Mouse (Mus musculus) hindbrain, embryonic 12.5 days (tissue): Measurements from ENCODE around the gene Kcna3. TPM values are rescaled to one million over a fixed set of nuclear protein-coding genes. Genes with fewer than 3 reads are reported as not detected.

Source experiments
- ATAC-seq: fragments of 200-750 bp; cut with Nextera tagmentation; 2 replicates; pipeline ENCODE4 v1.8.0; 2017; ENCODE audit warnings: moderate TSS enrichment; ENCODE audit not compliant: low FRiP score
- H3K27ac ChIP-seq: fragments of 300-500 bp; sonication (generic); 2 replicates; pipeline ENCODE4 v1.5.1; 2016; ENCODE audit warnings: mild to moderate bottlenecking
- H3K27me3 ChIP-seq: fragments of 300-500 bp; sonication (generic); 2 replicates; pipeline ENCODE4 v1.6.1; 2016; ENCODE audit warnings: mild to moderate bottlenecking
- H3K36me3 ChIP-seq: fragments of 300-500 bp; sonication (generic); 2 replicates; pipeline ENCODE4 v1.6.1; 2016; ENCODE audit warnings: mild to moderate bottlenecking
- H3K4me1 ChIP-seq: fragments of 300-500 bp; sonication (generic); 2 replicates; pipeline ENCODE4 v1.6.1; 2016
- H3K4me2 ChIP-seq: fragments of 300-500 bp; sonication (generic); replicated peaks from 2 replicates; pipeline ENCODE4 v1.6.1; 2016; ENCODE audit warnings: mild to moderate bottlenecking
- H3K4me3 ChIP-seq: fragments of 300-500 bp; sonication (generic); 2 replicates; pipeline ENCODE4 v1.5.1; 2016; ENCODE audit warnings: mild to moderate bottlenecking
- H3K9ac ChIP-seq: fragments of 300-500 bp; sonication (generic); 2 replicates; pipeline ENCODE4 v1.6.1; 2016; ENCODE audit warnings: mild to moderate bottlenecking, moderate library complexity
- H3K9me3 ChIP-seq: fragments of 300-500 bp; sonication (generic); replicated peaks from 2 replicates; pipeline ENCODE4 v1.6.1; 2016; ENCODE audit warnings: mild to moderate bottlenecking
- WGBS: fragments of 180-500 bp; shearing (Covaris S2); methylation state at CpG from one replicate; pipeline ENCODE4 v1.1.7; 2016; 5-methylcytosine and 5-hydroxymethylcytosine counted together
- polyA plus RNA-seq: library from polyadenylated mRNA; unstranded; fragments of >200 nt; fragmentation: Nextera tagmentation; extraction: Ambion mirVana; gene quantifications from 2 replicates; pipeline ENCODE4 v1.2.1, GENCODE M21; 2016

The Kcna3 gene
- polyA plus RNA-seq, 1 experiment from 2014 or later, result 8.1 TPM

- Histone ChIP-seq H3K9me3 (no peaks in the 10 kb centered on the region), H3K27me3 (no peaks in the 10 kb centered on the region), H3K4me1 (no peaks in the 10 kb centered on the region), H3K4me2 (no peak overlapping the region), H3K36me3 (no peaks in the 10 kb centered on the region), H3K27ac (no peak overlapping the region), H3K4me3 (no peak overlapping the region), H3K9ac (no peak overlapping the region)
- 75% methylated on average over 6 of the region's 6 CpGs for WGBS
- ATAC-seq, result no peak
Observed at GRCm38 (mm10) chr3:107067245-107067644, 31.3 kb downstream of the Kcna3 start.

GRCm38 (mm10) chr3:107073863-107074262 is 37.9 kb downstream of the Kcna3 start:
- Histone ChIP-seq H3K4me1 (no peaks in the 10 kb centered on the region), H3K9ac (no peak overlapping the region), H3K27ac (no peak overlapping the region), H3K9me3 (no peaks in the 10 kb centered on the region), H3K27me3 (no peaks in the 10 kb centered on the region), H3K4me2 (no peak overlapping the region), H3K36me3 (no peaks in the 10 kb centered on the region), H3K4me3 (no peak overlapping the region)
- 68% methylated on average over 2 of the region's 2 CpGs for WGBS
- no peak for ATAC-seq

- H3K9me3 ChIP-seq, result no peaks in the 10 kb centered on the region
- H3K4me2 ChIP-seq, result no peak overlapping the region
- no peaks in the 10 kb centered on the region for H3K27me3 ChIP-seq
- H3K27ac ChIP-seq, result no peak overlapping the region
- no peak overlapping the region for H3K9ac ChIP-seq
- no peak for ATAC-seq
- H3K36me3 ChIP-seq, result no peaks in the 10 kb centered on the region
- no peak overlapping the region for H3K4me3 ChIP-seq
- 95% methylated on average over 1 of the region's 1 CpGs for WGBS
- no peaks in the 10 kb centered on the region for H3K4me1 ChIP-seq
Observed at GRCm38 (mm10) chr3:107075705-107076104, 39.7 kb downstream of the Kcna3 start.

- Histone ChIP-seq H3K9ac (no peak overlapping the region), H3K4me2 (no peak overlapping the region), H3K4me1 (no peaks in the 10 kb centered on the region), H3K27ac (no peak overlapping the region), H3K4me3 (no peak overlapping the region), H3K27me3 (no peaks in the 10 kb centered on the region), H3K9me3 (no peaks in the 10 kb centered on the region), H3K36me3 (no peaks in the 10 kb centered on the region)
- 83% methylated on average over 3 of the region's 3 CpGs for WGBS
- ATAC-seq, result no peak
Observed at GRCm38 (mm10) chr3:107076658-107077057, 40.7 kb downstream of the Kcna3 start.

- Histone ChIP-seq H3K4me2 (no peak overlapping the region), H3K4me1 (no peaks in the 10 kb centered on the region), H3K27me3 (no peaks in the 10 kb centered on the region), H3K9ac (no peak overlapping the region), H3K27ac (no peak overlapping the region), H3K4me3 (no peak overlapping the region), H3K36me3 (no peaks in the 10 kb centered on the region), H3K9me3 (no peaks in the 10 kb centered on the region)
- no peak for ATAC-seq
- 90% methylated on average over 2 of the region's 2 CpGs for WGBS
Observed at GRCm38 (mm10) chr3:107077101-107077500, 41.1 kb downstream of the Kcna3 start.

GRCm38 (mm10) chr3:107080803-107081202 is 44.8 kb downstream of the Kcna3 start:
- Histone ChIP-seq H3K9me3 (no peaks in the 10 kb centered on the region), H3K4me1 (no peaks in the 10 kb centered on the region), H3K9ac (no peak overlapping the region), H3K27me3 (no peaks in the 10 kb centered on the region), H3K36me3 (no peaks in the 10 kb centered on the region), H3K4me3 (no peak overlapping the region), H3K27ac (no peak overlapping the region), H3K4me2 (no peak overlapping the region)
- no peak for ATAC-seq
- 87% methylated on average over 3 of the region's 3 CpGs for WGBS

- H3K36me3 ChIP-seq, result no peaks in the 10 kb centered on the region
- ATAC-seq, result no peak
- no peaks in the 10 kb centered on the region for H3K9me3 ChIP-seq
- H3K27ac ChIP-seq, result no peak overlapping the region
- no peaks in the 10 kb centered on the region for H3K4me1 ChIP-seq
- H3K27me3 ChIP-seq, result no peaks in the 10 kb centered on the region
- H3K4me2 ChIP-seq, result no peak overlapping the region
- H3K4me3 ChIP-seq, result no peak overlapping the region
- WGBS, result 37% methylated on average over 3 of the region's 3 CpGs
- H3K9ac ChIP-seq, result no peak overlapping the region
Observed at GRCm38 (mm10) chr3:107081227-107081626, 45.3 kb downstream of the Kcna3 start.

- Histone ChIP-seq H3K27ac (no peak overlapping the region), H3K9me3 (no peaks in the 10 kb centered on the region), H3K9ac (no peak overlapping the region), H3K4me3 (no peak overlapping the region), H3K4me2 (no peak overlapping the region), H3K36me3 (no peaks in the 10 kb centered on the region), H3K27me3 (no peaks in the 10 kb centered on the region), H3K4me1 (no peaks in the 10 kb centered on the region)
- no peak for ATAC-seq
- WGBS, result 78% methylated on average over 3 of the region's 3 CpGs
Observed at GRCm38 (mm10) chr3:107084586-107084985, 48.6 kb downstream of the Kcna3 start.

GRCm38 (mm10) chr3:107087410-107087809 is 51.4 kb downstream of the Kcna3 start:
- ATAC-seq, result no peak
- H3K4me1 ChIP-seq, result no peaks in the 10 kb centered on the region
- H3K4me2 ChIP-seq, result no peak overlapping the region
- H3K27me3 ChIP-seq, result no peaks in the 10 kb centered on the region
- no peak overlapping the region for H3K9ac ChIP-seq
- no peaks in the 10 kb centered on the region for H3K9me3 ChIP-seq
- H3K4me3 ChIP-seq, result no peak overlapping the region
- 87% methylated on average over 4 of the region's 4 CpGs for WGBS
- no peaks in the 10 kb centered on the region for H3K36me3 ChIP-seq
- no peak overlapping the region for H3K27ac ChIP-seq

Other genes starting within 250 kb of the Kcna3 start
- 4.1 and 5.8 TPM in 2 replicates for gene Cd53, start 246.0 kb upstream of the Kcna3 start, polyA plus RNA-seq
- not detected in 2 replicates for gene Olfr266, start 209.9 kb upstream of the Kcna3 start, polyA plus RNA-seq
- gene Kcna2, start 65.0 kb downstream of the Kcna3 start, polyA plus RNA-seq, result 0.57 and 0.67 TPM in 2 replicates
- gene Kcna10, start 146.9 kb downstream of the Kcna3 start, polyA plus RNA-seq, result not detected in 2 replicates
- gene Cym, start 185.6 kb downstream of the Kcna3 start, polyA plus RNA-seq, result not detected in 2 replicates
- gene A630076J17Rik, start 194.4 kb downstream of the Kcna3 start, polyA plus RNA-seq, result not detected in 2 replicates
- gene Prok1, start 203.5 kb downstream of the Kcna3 start, polyA plus RNA-seq, result not detected in 2 replicates
- gene Lamtor5, start 242.7 kb downstream of the Kcna3 start, polyA plus RNA-seq, result 157 and 177 TPM in 2 replicates